Mouse (Mus musculus) Muller cell, postnatal 12 days (primary cell): Measurements from ENCODE around the gene Gng8.

ENCODE experiments used
- DNase-seq: peaks from one replicate; pipeline ENCODE4 v3.0.0-alpha.2; 2015; ENCODE audit errors: inconsistent ontology term

Gene Gng8

GRCm38 (mm10) chr7:16908367-16908766 is 16.8 kb downstream of the Gng8 start:
- DNase-seq: no peak

GRCm38 (mm10) chr7:16908859-16909258 is 17.3 kb downstream of the Gng8 start:
- no peak for DNase-seq

GRCm38 (mm10) chr7:16909909-16910308 is 18.3 kb downstream of the Gng8 start:
- no peak for DNase-seq

- DNase-seq: no peak
Measured at GRCm38 (mm10) chr7:16911904-16912303, 20.3 kb downstream of the Gng8 start.

- DNase-seq: no peak
Measured at GRCm38 (mm10) chr7:16912360-16912759, 20.8 kb downstream of the Gng8 start.

GRCm38 (mm10) chr7:16913806-16914452 is 22.3 kb downstream of the Gng8 start:
- peak; percentile 54 for DNase-seq

- DNase-seq: no peak
Measured at GRCm38 (mm10) chr7:16914453-16915343, 23.1 kb downstream of the Gng8 start.

GRCm38 (mm10) chr7:16915461-16916340 is 24.1 kb downstream of the Gng8 start:
- no peak for DNase-seq

- no peak for DNase-seq
Measured at GRCm38 (mm10) chr7:16916342-16917265, 25.0 kb downstream of the Gng8 start.

- DNase-seq: no peak
Measured at GRCm38 (mm10) chr7:16917447-16917846, 25.9 kb downstream of the Gng8 start.

- DNase-seq: peak; percentile 52
Measured at GRCm38 (mm10) chr7:16918014-16918413, 26.4 kb downstream of the Gng8 start.

- peak; percentile 64 for DNase-seq
Measured at GRCm38 (mm10) chr7:16918670-16919069, 27.1 kb downstream of the Gng8 start.

- no peak for DNase-seq
Measured at GRCm38 (mm10) chr7:16919395-16920149, 28.0 kb downstream of the Gng8 start.

GRCm38 (mm10) chr7:16920150-16920579 is 28.6 kb downstream of the Gng8 start:
- DNase-seq: no peak

GRCm38 (mm10) chr7:16920818-16921791 is 29.5 kb downstream of the Gng8 start:
- DNase-seq: peak; percentile 40

GRCm38 (mm10) chr7:16921881-16922335 is 30.3 kb downstream of the Gng8 start:
- DNase-seq: no peak

- DNase-seq: no peak
Measured at GRCm38 (mm10) chr7:16922360-16922973, 30.9 kb downstream of the Gng8 start.

GRCm38 (mm10) chr7:16923283-16924036 is 31.9 kb downstream of the Gng8 start:
- no peak for DNase-seq
